Mouse (Mus musculus): ENCODE results near the gene Vars2. TPM values are rescaled to one million over a fixed set of nuclear protein-coding genes. Genes with fewer than 3 reads are reported as not detected.

Vars2 gene
- polyA plus RNA-seq, 1 experiment from 2014 or later, result 14.0 TPM

DNA sequence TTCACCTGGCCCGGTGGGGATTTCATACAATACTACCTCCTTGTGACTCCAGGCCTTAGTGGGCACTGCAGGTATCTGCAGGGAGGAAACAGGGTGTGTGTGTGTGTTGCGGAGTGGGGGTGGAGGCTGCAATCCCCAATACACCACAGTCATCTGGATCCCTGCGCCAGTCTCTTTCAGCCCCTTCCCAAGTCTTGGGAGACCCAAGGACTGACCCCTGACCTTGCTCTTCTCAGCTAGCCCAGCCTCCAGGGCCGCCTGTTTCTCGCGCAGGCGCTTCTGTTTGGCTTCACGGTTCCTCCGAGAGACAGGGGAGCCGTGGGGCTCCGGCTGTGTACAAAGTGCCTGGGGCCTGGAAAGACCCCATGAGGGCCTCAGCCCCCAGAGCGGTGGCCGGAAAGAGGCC is 538 bp downstream of the Vars2 start:
- Histone ChIP-seq H3K36me3 (ENCODE audit: control insufficient read depth, insufficient read depth, low read length) (peaks cover 29% of the 10 kb centered on the region), H3K4me1 (ENCODE audit: control insufficient read depth, insufficient read depth, low read length) (peaks cover 6% of the 10 kb centered on the region; the same call in 1 of the 2 replicates), H3K27ac (ENCODE audit: low read length) (peak overlapping the region; percentile 78), H3K4me3 (ENCODE audit: low read depth, low read length) (peak overlapping the region; percentile 69), H3K27me3 (ENCODE audit: control insufficient read depth, insufficient read depth, low read length) (no peaks in the 10 kb centered on the region), H3K9ac (replicated peaks; ENCODE audit: low read depth, low read length) (peak overlapping the region; percentile 81), H3K4me2 (replicated peaks; ENCODE audit: low read depth, low read length) (peak overlapping the region; percentile 83), H3K9me3 (ENCODE audit: control insufficient read depth, low read depth, low read length) (no peaks in the 10 kb centered on the region)
- 3% methylated on average over 13 of the region's 13 CpGs for WGBS
- ATAC-seq (ENCODE audit: insufficient number of reproducible peaks, insufficient read depth, low FRiP score, low read depth), result peak; percentile 23; the same call in 1 of the 2 replicates

DNA sequence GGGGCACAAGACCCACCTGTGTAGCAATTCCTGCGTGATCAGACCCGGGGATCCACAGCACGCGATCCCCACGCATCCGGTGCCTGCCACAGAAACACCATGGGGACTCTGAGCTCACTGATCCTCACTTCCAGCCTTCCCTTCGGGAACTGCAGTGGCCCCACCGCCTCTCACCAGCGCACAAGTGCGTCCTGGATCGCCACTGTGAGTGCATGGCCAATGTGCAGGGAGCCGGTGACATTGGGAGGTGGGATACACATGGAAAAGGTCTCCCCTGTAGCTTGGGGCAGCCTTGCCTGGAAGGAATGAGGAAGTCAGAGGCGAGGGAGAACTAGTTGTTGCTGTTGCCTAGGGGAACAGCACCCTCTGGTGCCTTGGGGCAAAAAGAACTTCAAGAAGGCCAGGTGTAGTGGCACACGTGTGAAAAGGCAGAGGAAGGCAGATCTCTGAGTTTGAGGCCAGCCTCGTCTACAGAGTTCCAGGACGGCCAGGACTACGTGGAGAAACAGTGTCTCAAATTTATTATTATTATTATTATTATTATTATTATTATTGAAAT is 1.4 kb downstream of the Vars2 start:
- H3K27me3 ChIP-seq (ENCODE audit: control insufficient read depth, insufficient read depth, low read length), result no peaks in the 10 kb centered on the region
- WGBS, result 77% methylated on average over 17 of the region's 17 CpGs
- no peak for ATAC-seq (ENCODE audit: insufficient number of reproducible peaks, insufficient read depth, low FRiP score, low read depth)
- peaks cover 6% of the 10 kb centered on the region; the same call in 1 of the 2 replicates for H3K4me1 ChIP-seq (ENCODE audit: control insufficient read depth, insufficient read depth, low read length)
- no peaks in the 10 kb centered on the region for H3K9me3 ChIP-seq (ENCODE audit: control insufficient read depth, low read depth, low read length)
- no peak overlapping the region for H3K4me3 ChIP-seq (ENCODE audit: low read depth, low read length)
- peaks cover 34% of the 10 kb centered on the region for H3K36me3 ChIP-seq (ENCODE audit: control insufficient read depth, insufficient read depth, low read length)
- no peak overlapping the region for H3K9ac ChIP-seq (replicated peaks; ENCODE audit: low read depth, low read length)
- 0 out of 2 replicates have a peak overlapping the region, but pooled peaks have one; percentile 5 for H3K4me2 ChIP-seq (replicated peaks; ENCODE audit: low read depth, low read length)
- H3K27ac ChIP-seq (ENCODE audit: low read length), result no peak overlapping the region

DNA sequence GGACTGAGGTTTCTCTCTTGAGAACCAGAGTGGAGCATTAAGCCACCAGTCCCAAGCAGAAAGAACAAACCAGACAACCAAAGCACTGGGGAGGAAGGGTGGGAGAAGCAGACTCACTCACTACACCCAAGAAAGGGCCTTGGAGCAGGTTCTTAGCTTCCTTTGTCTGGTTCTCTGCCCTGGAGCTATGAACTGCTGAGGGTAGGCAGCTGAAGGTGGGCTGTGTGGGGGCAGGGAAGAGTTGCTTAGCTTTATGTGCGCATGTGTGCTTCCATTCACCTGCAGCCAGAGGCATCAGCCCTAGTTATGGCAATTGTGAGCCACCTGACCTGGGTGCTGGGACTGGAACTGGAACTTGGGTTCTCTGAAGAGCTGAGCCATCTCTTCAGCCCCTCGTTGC is 14.3 kb downstream of the Vars2 start:
- H3K9me3 ChIP-seq (ENCODE audit: control insufficient read depth, low read depth, low read length), result no peaks in the 10 kb centered on the region
- no peaks in the 10 kb centered on the region for H3K4me1 ChIP-seq (ENCODE audit: control insufficient read depth, insufficient read depth, low read length)
- H3K9ac ChIP-seq (replicated peaks; ENCODE audit: low read depth, low read length), result no peak overlapping the region
- no peak overlapping the region for H3K4me2 ChIP-seq (replicated peaks; ENCODE audit: low read depth, low read length)
- no peak for ATAC-seq (ENCODE audit: insufficient number of reproducible peaks, insufficient read depth, low FRiP score, low read depth)
- WGBS, result 84% methylated on average over 2 of the region's 2 CpGs
- H3K27me3 ChIP-seq (ENCODE audit: control insufficient read depth, insufficient read depth, low read length), result no peaks in the 10 kb centered on the region
- peaks cover 27% of the 10 kb centered on the region for H3K36me3 ChIP-seq (ENCODE audit: control insufficient read depth, insufficient read depth, low read length)
- peak overlapping the region; percentile 23; the same call in 1 of the 2 replicates for H3K27ac ChIP-seq (ENCODE audit: low read length)
- H3K4me3 ChIP-seq (ENCODE audit: low read depth, low read length), result no peak overlapping the region

GRCm38 (mm10) chr17:35649429-35649828 is 18.0 kb downstream of the Vars2 start:
- no peak overlapping the region for H3K9ac ChIP-seq (replicated peaks; ENCODE audit: low read depth, low read length)
- ATAC-seq (ENCODE audit: insufficient number of reproducible peaks, insufficient read depth, low FRiP score, low read depth), result peak; percentile 91
- no peaks in the 10 kb centered on the region for H3K9me3 ChIP-seq (ENCODE audit: control insufficient read depth, low read depth, low read length)
- no peaks in the 10 kb centered on the region for H3K4me1 ChIP-seq (ENCODE audit: control insufficient read depth, insufficient read depth, low read length)
- no peaks in the 10 kb centered on the region for H3K27me3 ChIP-seq (ENCODE audit: control insufficient read depth, insufficient read depth, low read length)
- 54% methylated on average over 2 of the region's 2 CpGs for WGBS
- no peak overlapping the region for H3K4me3 ChIP-seq (ENCODE audit: low read depth, low read length)
- H3K36me3 ChIP-seq (ENCODE audit: control insufficient read depth, insufficient read depth, low read length), result peaks cover under 1% of the 10 kb centered on the region; the same call in 1 of the 2 replicates
- peak overlapping the region; percentile 90 for H3K27ac ChIP-seq (ENCODE audit: low read length)
- H3K4me2 ChIP-seq (replicated peaks; ENCODE audit: low read depth, low read length), result peak overlapping the region; percentile 24

- no peak within 1 kb of the TSS for H3K27ac ChIP-seq (ENCODE audit: low read length)
- 60% methylated on average over 13 of the region's 13 CpGs for WGBS
- no peak within 1 kb of the TSS for H3K4me2 ChIP-seq (replicated peaks; ENCODE audit: low read depth, low read length)
- peak; percentile 33 for ATAC-seq (ENCODE audit: insufficient number of reproducible peaks, insufficient read depth, low FRiP score, low read depth)
- H3K4me3 ChIP-seq (ENCODE audit: low read depth, low read length), result no peak within 1 kb of the TSS
- no peaks in the 10 kb centered on the region for H3K36me3 ChIP-seq (ENCODE audit: control insufficient read depth, insufficient read depth, low read length)
- no peak within 1 kb of the TSS for H3K9ac ChIP-seq (replicated peaks; ENCODE audit: low read depth, low read length)
- no peaks in the 10 kb centered on the region for H3K4me1 ChIP-seq (ENCODE audit: control insufficient read depth, insufficient read depth, low read length)
- no peaks in the 10 kb centered on the region for H3K27me3 ChIP-seq (ENCODE audit: control insufficient read depth, insufficient read depth, low read length)
- no peaks in the 10 kb centered on the region for H3K9me3 ChIP-seq (ENCODE audit: control insufficient read depth, low read depth, low read length)
Measured at GRCm38 (mm10) chr17:35643609-35644236, 23.7 kb downstream of the Vars2 start, which contains the start of gene Mucl3. Mucl3 (minus strand) TSS chr17:35643695.

DNA sequence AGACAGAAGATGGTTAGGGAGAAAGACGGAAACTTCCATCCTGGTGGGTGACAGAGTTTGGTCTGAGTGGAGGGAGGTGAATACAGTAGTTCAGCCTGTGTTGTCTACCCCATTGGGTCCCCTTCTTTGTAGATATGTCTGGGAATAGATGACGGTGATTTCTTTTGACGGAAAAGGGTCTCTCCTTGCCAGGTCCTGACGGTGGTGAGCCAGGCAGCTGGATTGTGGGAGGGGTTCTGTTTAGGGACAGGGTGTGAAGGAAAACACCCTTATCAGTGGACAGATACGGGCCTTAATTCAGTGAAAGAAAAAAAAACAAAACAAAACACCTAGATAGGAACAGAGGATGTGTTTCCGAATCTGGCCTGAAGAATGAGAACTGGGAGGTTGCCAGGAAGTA is 28.0 kb downstream of the Vars2 start:
- H3K9ac ChIP-seq (replicated peaks; ENCODE audit: low read depth, low read length), result no peak overlapping the region
- H3K36me3 ChIP-seq (ENCODE audit: control insufficient read depth, insufficient read depth, low read length), result no peaks in the 10 kb centered on the region
- H3K27me3 ChIP-seq (ENCODE audit: control insufficient read depth, insufficient read depth, low read length), result no peaks in the 10 kb centered on the region
- H3K27ac ChIP-seq (ENCODE audit: low read length), result peak overlapping the region; percentile 84
- no peaks in the 10 kb centered on the region for H3K9me3 ChIP-seq (ENCODE audit: control insufficient read depth, low read depth, low read length)
- ATAC-seq (ENCODE audit: insufficient number of reproducible peaks, insufficient read depth, low FRiP score, low read depth), result no peak
- WGBS, result 54% methylated on average over 6 of the region's 6 CpGs
- 0 out of 2 replicates have a peak overlapping the region, but pooled peaks have one; percentile 1 for H3K4me2 ChIP-seq (replicated peaks; ENCODE audit: low read depth, low read length)
- H3K4me1 ChIP-seq (ENCODE audit: control insufficient read depth, insufficient read depth, low read length), result peaks cover 6% of the 10 kb centered on the region; the same call in 1 of the 2 replicates
- H3K4me3 ChIP-seq (ENCODE audit: low read depth, low read length), result no peak overlapping the region

DNA sequence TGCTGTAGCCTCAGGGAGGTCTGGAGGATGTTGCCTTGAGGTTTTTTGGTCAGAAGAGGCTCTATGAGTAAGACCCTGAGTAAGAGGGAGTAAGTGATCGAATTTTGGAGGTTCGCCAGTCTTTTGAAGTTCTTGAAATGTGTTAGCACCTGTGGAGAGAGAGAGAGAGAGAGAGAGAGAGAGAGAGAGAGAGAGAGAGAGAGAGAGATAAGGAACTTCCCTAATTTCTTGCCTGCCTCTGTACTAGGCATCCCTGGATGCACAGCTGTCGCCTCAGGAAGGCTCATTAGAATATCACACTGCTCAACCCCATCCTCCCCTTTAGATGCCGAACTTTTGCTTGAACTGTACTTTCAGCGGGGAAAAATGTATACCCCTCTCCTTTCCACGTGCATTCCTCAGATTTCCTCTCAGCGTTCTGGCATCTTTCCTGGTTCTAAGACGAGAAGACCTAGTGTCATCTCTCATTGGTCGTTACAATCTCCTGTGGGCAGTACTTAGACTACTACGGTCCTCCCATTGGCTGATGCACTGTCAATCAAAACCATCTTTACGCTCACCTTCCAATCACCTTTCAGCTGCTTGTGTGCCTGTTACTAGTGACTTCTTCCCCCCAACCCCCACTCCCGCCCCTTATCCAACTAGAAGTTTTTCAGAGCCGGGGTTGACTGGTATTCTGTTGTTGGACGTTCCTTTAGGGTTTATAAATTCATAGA is 28.8 kb downstream of the Vars2 start:
- ATAC-seq (ENCODE audit: insufficient number of reproducible peaks, insufficient read depth, low FRiP score, low read depth), result peak; percentile 90
- Histone ChIP-seq H3K27ac (ENCODE audit: low read length) (peak overlapping the region; percentile 84; the same call in 1 of the 2 replicates), H3K36me3 (ENCODE audit: control insufficient read depth, insufficient read depth, low read length) (no peaks in the 10 kb centered on the region), H3K4me2 (replicated peaks; ENCODE audit: low read depth, low read length) (0 out of 2 replicates have a peak overlapping the region, but pooled peaks have one; percentile 1), H3K9me3 (ENCODE audit: control insufficient read depth, low read depth, low read length) (no peaks in the 10 kb centered on the region), H3K27me3 (ENCODE audit: control insufficient read depth, insufficient read depth, low read length) (no peaks in the 10 kb centered on the region), H3K4me3 (ENCODE audit: low read depth, low read length) (no peak overlapping the region), H3K4me1 (ENCODE audit: control insufficient read depth, insufficient read depth, low read length) (peaks cover 10% of the 10 kb centered on the region; the same call in 1 of the 2 replicates), H3K9ac (replicated peaks; ENCODE audit: low read depth, low read length) (no peak overlapping the region)
- WGBS, result 20% methylated on average over 14 of the region's 14 CpGs

DNA sequence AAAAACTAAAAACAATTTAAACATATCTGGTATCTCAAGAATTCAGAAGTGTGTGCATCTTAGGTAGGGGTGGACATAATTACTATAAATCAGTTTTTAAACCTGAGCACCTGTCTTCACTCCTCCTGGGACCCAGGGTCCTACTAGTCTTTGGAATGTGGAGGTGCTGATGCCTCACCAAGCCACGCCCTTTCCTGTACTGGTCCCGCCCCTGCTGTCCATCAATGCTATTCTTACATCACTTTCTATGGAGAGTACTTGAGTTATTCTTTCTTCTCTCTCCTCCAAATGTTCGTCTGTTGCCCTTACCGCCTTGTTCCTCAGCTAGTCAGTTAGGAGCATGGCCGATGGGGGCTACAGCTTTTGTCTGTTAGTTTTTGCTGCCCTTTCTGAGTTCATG is 31.0 kb downstream of the Vars2 start:
- H3K27me3 ChIP-seq (ENCODE audit: control insufficient read depth, insufficient read depth, low read length), result no peaks in the 10 kb centered on the region
- no peak overlapping the region for H3K9ac ChIP-seq (replicated peaks; ENCODE audit: low read depth, low read length)
- H3K36me3 ChIP-seq (ENCODE audit: control insufficient read depth, insufficient read depth, low read length), result no peaks in the 10 kb centered on the region
- H3K27ac ChIP-seq (ENCODE audit: low read length), result peak overlapping the region; percentile 10; the same call in 1 of the 2 replicates
- H3K4me3 ChIP-seq (ENCODE audit: low read depth, low read length), result no peak overlapping the region
- peak overlapping the region; percentile 57 for H3K4me2 ChIP-seq (replicated peaks; ENCODE audit: low read depth, low read length)
- peaks cover 10% of the 10 kb centered on the region; the same call in 1 of the 2 replicates for H3K4me1 ChIP-seq (ENCODE audit: control insufficient read depth, insufficient read depth, low read length)
- 39% methylated on average over 5 of the region's 5 CpGs for WGBS
- H3K9me3 ChIP-seq (ENCODE audit: control insufficient read depth, low read depth, low read length), result no peaks in the 10 kb centered on the region
- ATAC-seq (ENCODE audit: insufficient number of reproducible peaks, insufficient read depth, low FRiP score, low read depth), result no peak
